Mouse (Mus musculus) T-helper 1 cell (primary cell): ENCODE results near the gene Tanc1.

Experiments
- in situ Hi-C: fragments of 300-600 bp; cut with MboI, MseI; formaldehyde crosslinking; loops from one replicate; pipeline ENCODE4 v1.15.1; 2025; ENCODE audit warnings: high pct_unique_total_duplicates

The Tanc1 gene

GRCm38 (mm10) chr2:59612733-59613473 is 1.1 kb downstream of the Tanc1 start:
- in situ Hi-C loops: no loop called here

DNA sequence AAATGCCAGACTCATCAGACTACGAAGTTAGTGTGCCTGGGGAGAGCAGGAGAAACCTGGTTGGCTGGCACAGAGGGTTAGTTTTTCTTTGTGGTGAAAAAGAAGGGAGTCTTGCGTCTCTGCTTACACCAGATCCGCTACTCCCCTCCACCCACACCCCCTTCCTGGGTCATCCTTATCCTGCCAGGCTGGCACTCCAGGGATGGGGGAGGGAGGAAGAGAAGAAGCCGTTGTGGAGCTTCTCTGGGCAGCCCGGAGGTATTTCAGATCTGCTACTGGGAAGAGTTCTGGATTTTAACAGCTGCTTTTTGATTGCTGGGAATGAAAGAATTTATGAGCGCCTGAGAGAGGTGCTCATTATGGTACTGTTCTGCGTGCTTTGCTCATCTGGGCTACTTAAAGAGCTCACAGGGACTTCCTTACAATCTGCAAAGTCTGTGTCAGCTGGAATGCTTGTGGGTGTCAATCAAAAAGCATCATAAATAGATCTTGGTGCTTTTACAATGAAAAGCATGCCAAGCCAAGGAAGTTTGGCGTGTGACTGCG is 1.7 kb downstream of the Tanc1 start:
- in situ Hi-C loops: no loop called here

DNA sequence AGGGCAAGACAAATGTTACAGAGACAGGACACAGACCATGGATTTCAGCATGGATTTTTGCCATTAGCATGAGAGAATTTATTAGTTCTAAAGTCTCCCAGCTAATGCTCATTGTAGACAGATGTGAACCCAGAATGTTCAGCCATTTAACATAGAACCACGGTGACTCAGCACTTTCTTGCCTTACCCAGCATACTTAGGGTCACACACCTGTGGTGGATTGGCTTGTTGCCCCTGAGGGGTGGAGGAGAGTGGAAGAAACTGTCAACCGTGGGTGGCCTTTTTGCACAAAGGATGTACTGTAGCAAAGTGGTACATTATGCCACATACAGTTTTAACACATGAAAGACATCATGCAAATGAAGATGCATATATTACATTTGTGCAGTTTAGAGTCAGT is 5.0 kb downstream of the Tanc1 start:
- in situ Hi-C loops: no loop called here

- in situ Hi-C loops: no loop called here
Measured at GRCm38 (mm10) chr2:59618996-59619395, 7.2 kb downstream of the Tanc1 start.

- in situ Hi-C loops: no loop called here
Measured at GRCm38 (mm10) chr2:59620601-59621000, 8.8 kb downstream of the Tanc1 start.

GRCm38 (mm10) chr2:59622514-59623139 is 10.8 kb downstream of the Tanc1 start:
- in situ Hi-C loops: no loop called here

DNA sequence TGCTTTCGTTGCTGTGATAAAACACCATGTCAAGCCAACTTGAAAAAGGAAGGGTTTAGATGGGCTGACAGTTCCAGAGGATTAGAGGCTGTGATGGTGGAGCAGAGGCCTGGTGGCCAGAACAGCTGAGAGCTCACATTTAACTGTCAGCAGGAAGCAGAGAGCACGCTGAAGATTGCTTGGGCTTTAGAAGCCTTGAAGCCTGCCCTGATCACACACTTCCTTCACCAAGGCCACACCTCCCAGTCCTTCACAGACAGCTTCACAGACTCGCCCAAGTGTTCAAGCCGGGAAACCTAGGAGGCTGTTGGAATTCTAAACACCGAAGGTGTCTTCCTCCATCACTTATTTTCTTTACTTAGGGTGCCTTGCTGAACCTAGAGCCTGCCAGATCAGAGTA is 12.0 kb downstream of the Tanc1 start:
- in situ Hi-C loops: no loop called here

DNA sequence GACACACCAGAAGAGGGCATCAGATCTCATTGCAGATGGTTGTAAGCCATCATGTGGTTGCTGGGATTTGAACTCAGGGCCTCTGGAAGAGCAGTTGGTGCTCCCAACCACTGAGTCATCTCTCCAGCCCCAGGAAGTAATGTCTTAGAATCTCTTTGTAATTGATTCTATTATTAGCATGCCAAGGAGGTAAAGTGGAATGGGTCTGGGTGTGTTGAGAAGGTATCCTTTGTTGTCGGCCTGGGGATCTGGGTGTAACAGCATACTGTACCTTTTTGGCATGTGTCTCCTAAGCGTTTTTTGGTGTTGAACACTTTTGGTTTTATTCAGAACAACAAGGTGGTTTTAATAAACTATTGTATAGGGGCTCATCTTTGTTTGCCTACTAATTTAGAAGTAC is 13.6 kb downstream of the Tanc1 start:
- in situ Hi-C loops: no loop called here

DNA sequence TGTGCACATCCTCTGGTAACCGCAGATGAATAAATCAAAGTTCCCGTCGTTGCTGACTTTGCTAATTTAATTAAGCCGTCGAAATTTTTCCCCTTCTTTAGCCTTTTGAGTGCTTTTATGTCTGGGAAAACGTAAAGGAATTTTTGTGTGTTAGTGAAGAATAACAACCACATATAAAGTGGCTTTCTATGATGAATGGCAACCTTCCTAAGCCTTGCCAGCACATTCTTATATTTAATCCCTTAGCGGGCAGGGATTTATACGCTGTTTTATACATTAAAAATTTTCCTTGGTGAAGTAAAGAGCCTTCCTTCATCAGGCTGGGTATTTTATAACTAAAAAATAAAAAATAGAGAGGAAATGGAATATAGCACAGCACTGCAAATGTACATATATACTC is 14.1 kb downstream of the Tanc1 start:
- in situ Hi-C loops: no loop called here

- in situ Hi-C loops: no loop called here
Measured at GRCm38 (mm10) chr2:59626422-59626821, 14.6 kb downstream of the Tanc1 start.

DNA sequence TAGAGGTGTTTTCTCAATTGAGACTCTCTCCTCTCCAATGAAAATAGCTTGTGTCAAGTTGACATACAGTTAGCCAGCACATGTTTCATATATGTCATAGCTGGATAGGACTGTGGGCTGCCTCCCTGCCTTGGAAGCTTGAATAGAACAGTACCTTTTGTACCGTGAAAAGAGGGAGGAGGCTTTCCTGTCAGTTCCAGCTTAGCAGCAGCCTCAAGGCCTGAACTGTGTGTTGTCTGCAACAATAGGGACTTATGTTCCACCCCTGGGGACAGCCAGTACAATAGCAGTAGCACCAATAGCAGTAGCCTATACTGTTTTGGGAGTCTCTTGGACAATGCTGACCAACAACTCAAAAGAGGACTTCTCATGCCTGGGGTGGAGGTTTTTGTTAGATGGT is 15.7 kb downstream of the Tanc1 start:
- in situ Hi-C loops: no loop called here

GRCm38 (mm10) chr2:59628057-59628901 is 16.4 kb downstream of the Tanc1 start:
- in situ Hi-C loops: no loop called here

- in situ Hi-C loops: no loop called here
Measured at GRCm38 (mm10) chr2:59629829-59630228, 18.0 kb downstream of the Tanc1 start.

GRCm38 (mm10) chr2:59631406-59631805 is 19.6 kb downstream of the Tanc1 start:
- in situ Hi-C loops: no loop called here

GRCm38 (mm10) chr2:59633761-59634430 is 22.1 kb downstream of the Tanc1 start:
- in situ Hi-C loops: no loop called here

GRCm38 (mm10) chr2:59637040-59637785 is 25.4 kb downstream of the Tanc1 start:
- in situ Hi-C loops: no loop called here

GRCm38 (mm10) chr2:59642722-59643121 is 30.9 kb downstream of the Tanc1 start:
- in situ Hi-C loops: no loop called here

GRCm38 (mm10) chr2:59644816-59645215 is 33.0 kb downstream of the Tanc1 start:
- in situ Hi-C loops: no loop called here

DNA sequence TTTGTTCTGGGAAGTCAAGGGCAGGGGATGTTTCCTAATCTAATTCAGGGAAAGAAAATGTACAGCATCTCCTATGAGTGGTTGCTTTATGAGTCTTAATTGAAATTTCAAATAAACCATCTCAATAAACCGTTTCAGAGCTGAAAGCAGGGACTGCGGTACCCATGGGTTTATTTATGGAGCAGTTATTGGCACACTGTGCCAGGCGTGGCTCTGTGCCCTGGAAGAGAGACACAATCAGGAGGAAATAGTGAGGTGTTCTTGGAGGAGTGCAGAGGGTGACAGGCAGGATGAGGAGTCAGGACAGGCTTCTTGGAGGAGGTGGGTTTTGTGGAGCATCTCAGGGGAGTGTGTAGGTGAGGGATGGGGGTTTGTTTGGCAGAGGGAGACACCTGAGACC is 33.7 kb downstream of the Tanc1 start:
- in situ Hi-C loops: no loop called here

DNA sequence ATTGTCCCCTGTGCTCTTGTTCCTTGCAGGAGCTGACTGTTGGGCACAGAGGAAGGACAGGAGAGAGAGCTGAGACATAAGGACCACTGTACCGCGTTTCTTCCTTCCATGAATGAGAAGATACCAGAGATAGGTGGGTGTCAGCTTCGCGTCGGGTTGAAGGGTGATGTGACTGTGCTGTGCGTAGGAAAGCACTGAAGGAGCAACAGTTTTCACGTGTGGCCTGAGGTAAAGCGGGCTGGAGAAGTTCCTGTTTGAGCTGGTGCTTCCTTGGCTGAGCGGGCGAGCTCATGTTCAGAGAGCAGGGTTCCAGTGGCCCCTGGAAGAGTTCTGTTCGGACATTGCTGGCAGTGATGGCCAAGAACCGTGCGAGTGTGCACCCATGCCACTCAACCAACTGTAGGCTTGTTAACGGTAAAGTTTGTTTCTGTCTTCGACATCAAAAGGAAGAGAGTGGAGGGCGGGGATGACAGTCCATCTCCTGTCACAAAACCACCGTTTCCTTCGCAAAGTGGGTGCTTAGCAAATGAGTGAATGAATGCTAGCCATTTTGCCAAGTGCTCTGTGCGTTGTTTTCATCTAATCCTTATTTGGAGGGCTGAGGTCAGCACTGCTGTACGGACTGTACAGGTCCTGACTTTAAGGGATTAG is 35.0 kb downstream of the Tanc1 start:
- in situ Hi-C loops: no loop called here
